Mouse (Mus musculus) adrenal gland, adult 18-20 months (tissue): Measurements from ENCODE around the gene Rbm18. TPM values are rescaled to one million over a fixed set of nuclear protein-coding genes. Genes with fewer than 3 reads are reported as not detected.
"Not testable (repeated sequence)": the region's sequence is repeated elsewhere in the genome, so short reads cannot be mapped to it uniquely, and the experiment has no call there.

Source experiments
- DNase-seq, 2 experiments: peaks; one replicate each; pipeline ENCODE4 v3.0.0; 2021 to 2022; ENCODE audit warnings: low spot score in 2 of 2
- long read RNA-seq, 2 experiments: library from polyadenylated mRNA; stranded (forward); transcript quantifications; one replicate each; pipeline ENCODE4 v2.0.0; 2021
- total RNA-seq, 2 experiments: library from RNA; stranded (reverse); gene quantifications; 1 replicate in 1 of 2; 2 replicates in 1 of 2; pipeline ENCODE4 v1.2.3; 2021

Gene Rbm18
- 10 to 100 TPM; 26.7 to 29.8 TPM for total RNA-seq
- long read RNA-seq, experiment 1, transcript Rbm18-201 (6 exons, 2,617 nt), result major isoform, 32 of 33 reads
- long read RNA-seq, experiment 1, partial matches to known transcripts, result 1 of 33 reads
- long read RNA-seq, experiment 1, other reads (novel, unspliced or antisense), result 0 of 33 reads
- long read RNA-seq, experiment 2, transcript Rbm18-201 (6 exons, 2,617 nt), result major isoform, 87 of 98 reads
- long read RNA-seq, experiment 2, partial matches to known transcripts, result 1 of 98 reads
- long read RNA-seq, experiment 2, other reads (novel, unspliced or antisense), result 5 of 98 reads

DNA sequence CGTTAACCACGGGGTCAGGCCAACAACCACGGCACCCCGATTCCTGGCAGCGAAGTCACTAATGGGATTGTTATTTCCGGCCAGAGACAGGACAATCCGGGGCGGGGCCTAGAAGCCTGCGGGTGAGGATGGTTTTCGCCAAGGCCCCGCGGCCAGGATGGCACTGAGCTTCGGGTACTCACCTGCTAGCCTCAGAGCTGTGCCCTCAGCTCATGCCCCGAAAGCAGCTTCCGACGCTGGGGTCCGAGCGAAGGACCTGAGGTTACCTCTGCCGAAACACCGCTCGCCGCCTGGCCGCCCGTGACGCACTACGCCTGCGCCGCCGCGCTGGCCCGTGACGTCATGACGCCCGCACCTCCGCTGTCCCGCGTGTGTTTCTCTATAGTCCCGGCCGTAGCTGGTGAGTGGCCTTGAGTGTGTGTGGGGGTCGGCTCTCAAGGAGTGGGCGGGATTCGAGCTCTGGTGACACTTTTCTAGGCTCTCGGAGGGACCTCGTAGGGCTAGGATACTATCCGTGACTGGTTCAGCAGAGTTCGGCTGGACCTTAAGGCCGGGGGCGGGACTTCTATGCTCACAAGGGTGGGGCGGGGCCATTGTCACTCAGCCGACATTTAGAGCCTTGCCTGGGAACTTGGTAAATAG, at the start of gene Rbm18, which contains the start of gene Mrrf:
Rbm18 (minus strand) TSS at position 474 of the 642 bp plus-strand sequence.
Mrrf (plus strand) TSS at position 90 of the 642 bp plus-strand sequence.
- DNase-seq, result peak; percentile 95 to 97

DNA sequence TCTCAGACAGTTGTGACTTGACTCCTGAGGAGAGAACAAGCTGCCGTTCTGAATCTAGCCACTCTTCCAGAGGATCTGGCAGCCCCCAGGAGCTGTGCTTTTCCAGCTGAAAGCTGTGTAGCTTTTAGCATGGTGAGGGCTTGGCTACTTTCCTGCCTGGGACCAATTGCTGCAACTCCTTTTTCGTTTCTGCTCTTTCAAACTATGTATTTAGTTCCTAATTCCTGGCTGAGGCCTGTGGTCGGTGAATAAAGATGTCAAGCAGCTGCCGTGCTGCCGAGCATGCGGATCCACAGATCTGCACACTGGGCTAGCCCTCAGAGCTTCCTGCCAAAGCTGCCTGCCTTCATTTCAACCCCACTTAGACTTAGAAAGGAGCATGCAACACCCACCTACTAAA, 48.3 kb upstream of the Rbm18 start:
- DNase-seq, result no peak

DNA sequence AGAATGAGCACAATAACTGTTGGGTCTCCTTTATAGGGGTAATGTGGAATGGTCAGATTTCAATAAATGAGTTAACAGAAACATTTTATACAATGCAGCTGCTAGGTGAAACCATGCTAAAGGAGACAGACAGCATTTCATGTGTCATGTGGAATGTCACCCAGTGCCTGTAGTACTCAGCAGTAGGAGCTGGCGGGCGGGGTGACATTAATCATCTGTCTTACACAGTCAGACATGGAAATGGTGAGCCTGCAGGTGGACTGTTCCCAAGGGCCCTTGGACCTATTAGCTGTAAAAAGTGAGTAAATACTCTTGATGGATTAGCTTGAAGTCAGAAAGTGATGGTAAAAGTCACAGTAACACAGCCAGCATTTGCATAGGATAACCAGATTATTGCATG, 47.6 kb upstream of the Rbm18 start:
- no peak for DNase-seq

GRCm38 (mm10) chr2:36183278-36183677, 46.7 kb upstream of the Rbm18 start:
- DNase-seq, result no peak

GRCm38 (mm10) chr2:36181587-36182368, 45.2 kb upstream of the Rbm18 start:
- DNase-seq, result not testable (repeated sequence)

GRCm38 (mm10) chr2:36179487-36179886, 42.9 kb upstream of the Rbm18 start:
- no peak for DNase-seq

DNA sequence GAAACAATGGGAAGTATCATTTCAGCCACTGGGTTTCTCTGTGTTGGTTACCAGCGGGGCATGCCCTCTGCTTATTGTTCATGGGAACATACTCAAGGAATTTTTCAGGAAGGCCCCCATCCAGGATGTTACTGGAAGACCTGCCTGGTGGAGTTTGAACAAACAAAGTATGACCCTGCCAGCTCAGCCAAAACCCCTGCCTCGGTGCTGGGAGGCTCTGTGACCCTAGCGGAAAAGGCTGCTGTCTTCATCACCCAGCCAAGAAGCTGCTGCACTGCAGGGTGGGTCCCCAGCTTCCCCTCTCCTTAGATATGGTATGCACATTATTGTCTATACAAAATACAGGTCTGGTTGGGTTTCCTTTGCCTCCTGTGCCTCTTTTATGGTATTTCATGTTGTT, 36.0 kb upstream of the Rbm18 start:
- DNase-seq, result no peak

DNA sequence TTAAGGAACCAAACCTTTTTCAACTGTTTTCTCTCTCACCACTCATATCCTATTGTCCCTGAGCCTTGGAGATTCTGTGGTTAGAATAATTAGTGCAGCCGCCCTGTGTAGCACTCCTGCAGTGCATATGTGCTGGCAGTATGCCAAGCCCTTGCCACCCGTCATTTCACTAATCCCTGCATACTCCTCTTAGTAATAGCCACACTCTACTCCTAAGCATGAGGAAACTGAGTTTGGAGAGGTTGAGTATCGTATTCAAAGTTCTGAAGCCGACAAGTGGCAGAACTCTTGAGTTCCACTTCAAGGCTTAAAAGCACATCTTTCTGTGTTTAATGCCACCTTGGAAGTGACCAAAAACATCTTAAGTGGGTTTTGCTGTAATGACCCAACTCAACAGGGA, 35.6 kb upstream of the Rbm18 start:
- no peak for DNase-seq

DNA sequence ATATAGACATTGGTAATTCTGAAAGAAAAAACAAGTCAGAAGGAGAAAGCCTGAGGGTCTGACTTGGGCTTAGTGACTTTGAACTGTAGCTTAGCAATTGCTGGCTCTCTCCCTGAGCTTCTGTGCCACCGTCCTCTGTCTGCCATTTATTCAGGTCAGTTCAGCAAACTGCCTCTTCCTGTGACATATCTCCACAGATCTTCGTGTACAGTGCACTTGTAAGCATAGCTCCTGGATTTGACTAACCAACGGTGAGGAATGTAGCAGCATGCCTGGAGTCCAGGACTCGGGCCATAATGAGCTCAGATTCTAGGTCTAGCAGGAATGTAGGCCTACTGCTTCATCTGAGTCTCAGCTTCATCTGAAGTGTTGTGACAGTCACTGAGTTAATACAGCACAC, 32.6 kb upstream of the Rbm18 start:
- no peak for DNase-seq

GRCm38 (mm10) chr2:36167990-36168618, 31.5 kb upstream of the Rbm18 start:
- DNase-seq, result no peak

- no peak for DNase-seq
Measured at GRCm38 (mm10) chr2:36159336-36159735, 22.8 kb upstream of the Rbm18 start.

GRCm38 (mm10) chr2:36157461-36157860, 20.9 kb upstream of the Rbm18 start:
- no peak for DNase-seq

DNA sequence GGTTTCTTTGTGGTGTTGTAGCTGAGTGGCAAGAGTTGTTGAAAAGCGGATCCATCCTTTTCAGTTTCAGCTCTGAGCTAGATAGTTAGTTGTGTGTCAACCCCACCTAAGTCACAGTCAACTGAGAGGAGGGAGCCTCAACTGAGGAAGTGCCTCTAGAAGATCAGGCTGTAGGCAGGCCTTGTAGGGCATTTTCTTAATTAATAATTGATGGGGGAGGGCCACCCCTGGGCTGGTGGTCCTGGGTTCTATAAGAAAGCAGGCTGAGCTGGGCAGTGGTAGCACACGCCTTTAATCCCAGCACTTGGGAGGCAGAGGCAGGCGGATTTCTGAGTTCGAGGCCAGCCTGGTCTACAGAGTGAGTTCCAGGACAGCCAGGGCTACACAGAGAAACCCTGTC, 15.8 kb upstream of the Rbm18 start:
- DNase-seq, result not testable (repeated sequence)

DNA sequence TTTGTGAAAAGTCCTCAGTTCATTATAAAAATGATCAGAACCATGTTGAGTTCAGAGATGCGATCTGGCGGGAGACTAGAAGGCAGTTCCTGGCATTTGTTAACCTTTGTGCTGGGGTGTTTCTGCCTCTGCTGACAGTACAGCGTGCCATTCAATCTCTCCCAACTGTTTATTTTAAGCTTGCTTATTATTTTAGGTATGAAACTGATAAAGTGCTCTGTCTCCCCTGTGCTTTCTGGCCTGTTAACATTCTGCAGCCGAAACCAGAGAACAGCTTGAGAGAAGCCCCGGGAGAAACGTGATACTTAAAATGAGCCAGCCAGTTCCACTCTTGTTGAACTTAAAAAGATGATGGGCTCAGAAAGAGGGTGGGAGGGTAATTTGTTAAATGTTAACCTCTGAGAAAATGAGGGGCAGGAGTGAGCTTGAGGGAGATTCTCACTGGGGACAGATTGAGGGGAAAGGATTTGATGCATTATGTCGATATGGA, 12.3 kb upstream of the Rbm18 start:
- no peak for DNase-seq

GRCm38 (mm10) chr2:36139096-36139495, 2.5 kb upstream of the Rbm18 start:
- DNase-seq, result no peak

- DNase-seq, result no peak
Measured at GRCm38 (mm10) chr2:36135887-36136286, 686 bp downstream of the Rbm18 start.

- DNase-seq, result no peak
Measured at GRCm38 (mm10) chr2:36129051-36129450, 7.5 kb downstream of the Rbm18 start.

GRCm38 (mm10) chr2:36127973-36128372, 8.6 kb downstream of the Rbm18 start:
- no peak for DNase-seq

- DNase-seq, result no peak
Measured at GRCm38 (mm10) chr2:36126795-36127429, 9.7 kb downstream of the Rbm18 start.

DNA sequence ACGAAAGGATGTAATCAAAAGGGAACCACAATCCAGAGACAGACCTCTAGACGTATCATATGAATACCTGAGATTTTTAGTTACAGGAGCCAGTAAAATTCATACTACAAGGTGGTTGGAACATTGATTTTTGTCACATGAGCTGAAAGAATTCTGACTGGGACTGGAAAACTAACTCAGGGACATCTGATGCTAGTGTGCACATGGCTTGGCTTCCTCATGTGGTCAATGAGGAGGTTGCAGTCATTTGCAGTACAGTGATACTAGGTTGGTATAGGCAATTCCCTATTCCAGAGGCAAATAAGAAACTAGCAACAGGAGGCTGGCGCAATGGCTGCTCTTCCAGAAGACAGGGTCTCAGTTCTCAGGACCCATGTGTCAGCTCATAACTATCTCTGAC, 23.9 kb downstream of the Rbm18 start:
- DNase-seq, result no peak

DNA sequence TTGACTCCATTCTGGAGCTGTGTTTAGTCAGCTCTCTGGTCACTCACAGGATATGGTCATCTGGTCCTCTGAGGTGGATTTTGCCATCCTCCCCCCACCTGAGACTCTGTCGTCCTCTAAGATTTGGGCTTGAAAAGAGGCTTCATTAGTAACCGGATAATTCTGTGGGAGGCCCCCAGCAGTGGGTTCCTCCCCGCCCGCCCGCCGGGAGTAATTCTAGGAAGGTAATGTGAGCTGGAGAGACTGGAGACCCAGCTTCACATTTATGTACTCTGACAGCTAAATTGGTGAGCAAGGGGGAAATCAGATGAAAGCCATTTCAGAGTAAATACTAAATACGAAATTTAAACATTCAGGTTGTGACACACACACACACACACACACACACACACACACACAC, 28.0 kb downstream of the Rbm18 start:
- DNase-seq, result no peak
